Mouse (Mus musculus): Measurements from ENCODE around the gene Polr1c. TPM values are rescaled to one million over a fixed set of nuclear protein-coding genes. Genes with fewer than 3 reads are reported as not detected.

The Polr1c gene
- polyA plus RNA-seq, 1 experiment from 2014 or later, result 92.4 TPM

DNA sequence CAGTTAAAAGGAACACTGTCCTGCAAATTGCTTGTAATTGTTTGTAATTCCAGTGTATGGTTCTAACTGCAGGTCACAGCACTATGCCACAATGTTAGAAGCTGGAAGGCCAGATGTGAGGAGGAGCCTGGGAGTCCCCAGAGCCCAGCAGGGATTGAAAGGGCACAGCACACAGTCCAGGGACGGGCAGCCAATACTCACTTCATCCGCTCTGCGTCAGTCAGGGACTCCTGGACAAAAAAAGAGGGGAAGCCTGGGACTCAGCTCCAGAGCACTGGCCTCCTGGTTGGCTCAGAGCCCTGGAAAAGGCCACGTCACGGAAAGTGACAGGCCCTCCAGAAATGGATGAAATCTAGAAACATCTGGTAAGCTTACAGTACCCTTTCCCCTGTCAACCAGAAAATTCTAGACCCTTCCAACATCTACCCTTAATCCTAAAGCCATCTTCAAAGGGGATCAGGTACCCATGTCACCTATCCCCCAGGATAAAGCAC is 14.4 kb upstream of the Polr1c start:
- Histone ChIP-seq H3K9me3 (no peaks in the 10 kb centered on the region), H3K9ac (no peak overlapping the region), H3K4me1 (peaks cover 9% of the 10 kb centered on the region; the same call in 1 of the 2 replicates), H3K27ac (no peak overlapping the region), H3K36me3 (peaks cover 82% of the 10 kb centered on the region), H3K4me3 (no peak overlapping the region), H3K27me3 (no peaks in the 10 kb centered on the region), H3K4me2 (no peak overlapping the region)
- ATAC-seq (ENCODE audit: borderline replicate concordance, extremely low read depth, low FRiP score, low TSS enrichment), result no peak
- 83% methylated on average over 5 of the region's 5 CpGs for WGBS

DNA sequence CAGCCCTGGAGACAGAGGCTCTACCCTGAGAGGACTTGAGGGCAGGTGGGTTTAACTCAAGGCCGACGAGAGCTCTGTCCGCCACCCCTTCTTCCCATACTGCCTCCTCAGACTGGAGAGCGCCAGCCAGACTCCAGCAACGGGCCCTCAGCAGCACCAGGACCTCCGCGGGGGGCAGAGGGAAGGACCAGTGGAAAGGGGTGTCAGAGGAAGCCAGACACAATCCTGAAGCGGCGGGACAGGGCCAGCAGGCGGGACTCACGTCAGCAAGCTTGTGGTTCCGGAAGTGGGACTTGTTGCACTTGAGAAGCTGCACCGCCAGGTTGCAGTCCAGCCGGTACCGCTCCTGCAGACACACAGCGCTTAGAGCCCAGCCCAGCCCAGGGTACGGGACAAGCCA is 11.8 kb upstream of the Polr1c start:
- H3K36me3 ChIP-seq, result peaks cover 73% of the 10 kb centered on the region
- no peaks in the 10 kb centered on the region for H3K9me3 ChIP-seq
- 86% methylated on average over 17 of the region's 17 CpGs for WGBS
- H3K4me3 ChIP-seq, result no peak overlapping the region
- no peaks in the 10 kb centered on the region for H3K4me1 ChIP-seq
- no peak for ATAC-seq (ENCODE audit: borderline replicate concordance, extremely low read depth, low FRiP score, low TSS enrichment)
- H3K27me3 ChIP-seq, result peaks cover 14% of the 10 kb centered on the region
- H3K9ac ChIP-seq, result no peak overlapping the region
- H3K4me2 ChIP-seq, result no peak overlapping the region
- H3K27ac ChIP-seq, result no peak overlapping the region

DNA sequence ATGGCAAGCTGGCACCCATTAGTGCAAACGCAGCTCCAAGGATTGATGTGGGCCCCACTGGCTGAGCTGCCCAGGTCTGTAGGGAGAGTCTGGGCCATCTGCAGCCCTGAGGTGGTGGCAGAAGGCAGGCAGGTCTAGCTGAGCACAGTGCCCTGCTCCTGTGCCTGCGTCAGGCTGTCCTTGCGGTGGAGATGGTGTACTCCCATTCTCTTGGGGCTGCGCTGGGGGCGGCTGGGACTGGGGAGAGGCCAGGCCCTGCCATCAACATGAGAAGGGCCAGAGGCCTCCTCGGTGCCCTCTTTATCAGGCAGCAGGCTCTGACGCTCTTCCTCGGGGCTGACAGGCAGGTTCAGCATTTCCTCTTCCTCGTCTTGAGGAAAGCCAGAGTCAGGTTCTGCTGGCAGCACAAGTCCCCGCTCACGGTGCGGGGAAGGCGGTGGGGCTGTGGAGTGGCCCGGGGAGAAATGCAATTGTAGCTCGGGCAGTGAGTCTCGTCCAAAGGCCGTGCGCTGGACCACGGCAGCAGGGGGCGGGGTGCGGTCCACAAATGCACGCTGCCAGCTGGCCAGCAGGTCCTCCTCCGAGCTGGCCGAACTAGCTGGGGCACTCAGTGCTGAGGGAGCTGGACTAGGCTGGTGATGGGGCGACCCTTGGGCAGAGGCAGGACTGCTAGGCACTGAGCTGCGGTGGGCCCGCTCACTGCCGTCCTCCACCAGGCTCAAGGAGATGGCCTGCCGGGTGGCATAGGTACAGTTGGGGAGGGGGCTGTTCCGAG is 10.6 kb upstream of the Polr1c start:
- no peak for ATAC-seq (ENCODE audit: borderline replicate concordance, extremely low read depth, low FRiP score, low TSS enrichment)
- Histone ChIP-seq H3K4me2 (no peak overlapping the region), H3K9me3 (no peaks in the 10 kb centered on the region), H3K27ac (no peak overlapping the region), H3K27me3 (peaks cover 25% of the 10 kb centered on the region), H3K4me1 (peaks cover 9% of the 10 kb centered on the region), H3K9ac (no peak overlapping the region), H3K4me3 (no peak overlapping the region), H3K36me3 (peaks cover 61% of the 10 kb centered on the region)
- WGBS, result 87% methylated on average over 30 of the region's 30 CpGs

DNA sequence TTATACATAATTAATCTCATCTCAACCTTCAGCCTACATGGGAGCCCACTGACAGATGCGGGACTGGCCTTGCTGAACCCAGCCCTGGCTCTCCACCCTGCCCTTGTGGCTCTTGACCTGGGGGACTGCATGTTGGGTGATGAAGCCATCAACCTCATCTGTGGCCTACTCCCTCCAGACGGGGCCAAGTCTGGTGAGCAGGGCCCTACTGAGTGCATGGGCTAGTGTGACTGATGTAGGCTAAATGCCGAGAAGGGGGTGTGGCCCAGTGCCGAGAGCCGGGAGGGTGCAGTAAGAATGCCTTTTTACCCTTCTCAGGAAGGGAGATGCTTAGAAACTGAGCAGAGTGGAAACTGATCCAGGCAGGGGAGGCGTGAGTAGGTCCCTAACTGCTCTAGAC is 7.3 kb upstream of the Polr1c start:
- Histone ChIP-seq H3K9ac (no peak overlapping the region), H3K4me2 (no peak overlapping the region), H3K4me3 (no peak overlapping the region), H3K4me1 (peaks cover 14% of the 10 kb centered on the region), H3K27ac (no peak overlapping the region), H3K9me3 (no peaks in the 10 kb centered on the region), H3K27me3 (peaks cover 25% of the 10 kb centered on the region), H3K36me3 (peaks cover 50% of the 10 kb centered on the region)
- ATAC-seq (ENCODE audit: borderline replicate concordance, extremely low read depth, low FRiP score, low TSS enrichment), result no peak
- WGBS, result 22% methylated on average over 6 of the region's 6 CpGs

DNA sequence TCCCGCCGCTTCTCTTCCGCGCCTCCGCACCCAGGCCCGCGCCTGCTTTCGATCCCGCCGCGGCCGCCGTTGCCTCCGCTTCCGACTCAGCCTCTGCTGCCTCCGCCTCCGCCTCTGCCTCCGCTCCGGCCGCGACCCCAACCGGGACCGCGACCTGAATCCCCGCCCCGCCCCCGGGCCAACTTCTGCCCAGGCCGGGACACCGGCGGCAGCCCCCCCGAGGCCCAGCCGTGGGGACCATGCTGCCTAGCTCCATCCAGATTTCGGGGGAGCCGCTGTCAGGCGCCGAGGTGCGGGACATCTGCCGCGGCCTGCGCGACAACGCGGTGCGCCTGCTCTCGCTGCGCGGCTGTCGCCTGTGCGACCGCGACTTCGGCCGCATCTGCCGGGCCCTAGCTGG is 6.3 kb upstream of the Polr1c start:
- H3K27ac ChIP-seq, result no peak overlapping the region
- peak overlapping the region; percentile 100 for H3K4me2 ChIP-seq
- H3K4me1 ChIP-seq, result peaks cover 20% of the 10 kb centered on the region
- peak overlapping the region; percentile 44 for H3K9ac ChIP-seq
- H3K4me3 ChIP-seq, result peak overlapping the region; percentile 65
- ATAC-seq (ENCODE audit: borderline replicate concordance, extremely low read depth, low FRiP score, low TSS enrichment), result peak; percentile 16; the same call in 1 of the 2 replicates
- WGBS, result under 1% methylated on average over 48 of the region's 54 CpGs
- peaks cover 49% of the 10 kb centered on the region for H3K36me3 ChIP-seq
- H3K27me3 ChIP-seq, result peaks cover 25% of the 10 kb centered on the region
- no peaks in the 10 kb centered on the region for H3K9me3 ChIP-seq

DNA sequence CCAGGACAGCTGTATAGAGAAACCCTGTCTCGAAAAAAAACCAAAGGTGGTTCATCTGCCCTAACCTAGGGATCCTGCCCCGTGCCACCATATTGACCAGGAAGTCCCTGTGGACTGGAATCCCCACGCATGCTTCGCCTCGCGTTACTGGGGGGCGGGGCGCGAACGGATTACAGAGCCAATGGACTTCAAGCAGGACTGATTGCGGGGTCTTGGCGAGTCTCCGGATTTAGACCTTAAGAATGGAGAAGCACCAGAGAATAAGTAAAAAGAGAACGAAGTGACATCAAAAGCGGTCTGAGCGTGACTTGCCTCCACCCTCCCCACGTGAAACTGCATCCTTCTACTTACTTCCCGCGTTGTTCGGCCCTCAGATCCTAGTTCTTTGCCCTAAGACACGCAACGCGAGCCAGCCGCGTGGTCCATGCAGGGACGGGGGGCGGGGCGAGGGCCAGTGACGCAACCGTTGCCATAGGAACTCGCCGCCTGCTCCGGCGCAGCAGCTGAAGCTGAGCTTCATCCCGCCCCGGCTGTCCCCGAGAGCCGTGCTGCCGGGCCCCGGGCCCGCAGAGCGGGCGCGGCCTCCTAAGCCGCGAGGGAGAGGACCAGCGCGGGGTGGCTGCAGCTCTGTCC is 5.7 kb upstream of the Polr1c start, which contains the start of gene Lrrc73:
Gene Lrrc73 (plus strand): TSS at position 80 of the 633 bp plus-strand sequence.
- Histone ChIP-seq H3K9ac (peak within 1 kb of the TSS; percentile 44), H3K27ac (no peak within 1 kb of the TSS), H3K4me1 (peaks cover 26% of the 10 kb centered on the region), H3K9me3 (no peaks in the 10 kb centered on the region), H3K27me3 (peaks cover 25% of the 10 kb centered on the region), H3K4me2 (peak within 1 kb of the TSS; percentile 100), H3K4me3 (peak within 1 kb of the TSS; percentile 65), H3K36me3 (peaks cover 44% of the 10 kb centered on the region)
- peak; percentile 86 for ATAC-seq (ENCODE audit: borderline replicate concordance, extremely low read depth, low FRiP score, low TSS enrichment)
- WGBS, result 1% methylated on average over 46 of the region's 48 CpGs

DNA sequence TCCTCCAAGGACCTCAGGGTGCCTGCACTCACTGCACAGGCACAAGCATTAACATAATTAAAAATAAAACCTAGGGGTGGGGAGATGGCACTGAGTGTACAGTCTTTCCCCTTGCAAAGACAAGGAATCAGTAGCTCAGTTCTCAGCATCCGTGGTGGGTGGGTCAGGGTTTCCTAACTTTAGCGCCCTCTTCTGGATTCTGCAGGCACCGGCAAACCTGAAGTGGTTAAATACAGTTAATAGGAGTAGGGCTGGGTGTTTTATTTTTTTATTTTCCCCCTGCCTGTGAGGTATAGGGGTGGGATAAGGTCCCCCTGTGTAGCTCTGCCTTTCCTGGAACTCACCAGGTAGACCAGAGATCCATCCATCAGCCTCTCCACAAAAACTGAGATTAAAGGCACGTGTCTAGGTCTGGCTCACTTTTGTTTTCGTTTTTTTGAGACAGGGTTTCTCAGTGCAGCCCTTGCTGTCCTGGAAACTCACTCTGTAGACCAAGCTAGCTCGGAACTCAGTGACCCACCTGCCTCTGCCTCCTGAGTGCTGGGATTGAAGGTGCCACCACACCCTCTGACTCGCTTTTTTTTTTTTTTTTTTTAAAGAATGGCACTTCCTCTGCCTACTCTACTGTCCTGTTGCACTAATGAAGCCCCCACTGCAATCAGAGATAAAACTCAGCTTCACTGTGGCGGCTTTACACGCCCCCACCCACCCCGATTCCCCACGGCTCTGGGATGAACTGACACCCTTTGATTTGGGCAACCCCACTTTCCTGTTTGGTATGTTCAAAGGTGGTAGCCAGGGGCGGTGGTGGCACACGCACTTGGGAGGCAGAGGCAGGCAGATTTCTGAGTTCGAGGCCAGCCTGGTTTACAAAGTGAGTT is 5.0 kb upstream of the Polr1c start:
- peaks cover 25% of the 10 kb centered on the region for H3K27me3 ChIP-seq
- no peak overlapping the region for H3K9ac ChIP-seq
- no peak for ATAC-seq (ENCODE audit: borderline replicate concordance, extremely low read depth, low FRiP score, low TSS enrichment)
- peaks cover 27% of the 10 kb centered on the region for H3K4me1 ChIP-seq
- peaks cover 36% of the 10 kb centered on the region for H3K36me3 ChIP-seq
- WGBS, result 51% methylated on average over 14 of the region's 14 CpGs
- H3K4me3 ChIP-seq, result peak overlapping the region; percentile 65
- H3K27ac ChIP-seq, result no peak overlapping the region
- peak overlapping the region; percentile 100 for H3K4me2 ChIP-seq
- no peaks in the 10 kb centered on the region for H3K9me3 ChIP-seq

DNA sequence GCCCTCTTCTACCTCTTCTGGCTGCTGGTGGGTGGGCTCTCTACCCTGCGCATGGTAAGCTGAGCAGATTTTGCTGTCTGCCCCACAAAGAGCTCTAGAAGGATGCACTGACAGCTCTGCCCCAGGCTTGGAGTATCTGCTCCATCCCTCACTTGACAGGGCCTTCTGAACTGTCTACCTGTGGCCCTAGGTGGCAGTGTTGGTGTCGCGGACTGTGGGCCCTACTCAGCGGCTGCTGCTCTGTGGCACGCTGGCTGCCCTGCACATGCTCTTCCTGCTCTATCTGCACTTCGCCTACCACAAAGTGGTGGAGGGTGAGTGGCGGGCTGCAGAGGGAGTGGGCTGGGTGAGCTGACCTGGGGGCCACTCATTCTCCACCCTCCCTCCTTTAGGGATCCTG is 3.3 kb upstream of the Polr1c start:
- no peak overlapping the region for H3K4me2 ChIP-seq
- WGBS, result 69% methylated on average over 7 of the region's 7 CpGs
- H3K27ac ChIP-seq, result no peak overlapping the region
- H3K4me3 ChIP-seq, result no peak overlapping the region
- no peaks in the 10 kb centered on the region for H3K9me3 ChIP-seq
- ATAC-seq (ENCODE audit: borderline replicate concordance, extremely low read depth, low FRiP score, low TSS enrichment), result no peak
- H3K9ac ChIP-seq, result no peak overlapping the region
- peaks cover 35% of the 10 kb centered on the region for H3K4me1 ChIP-seq
- H3K36me3 ChIP-seq, result peaks cover 32% of the 10 kb centered on the region
- peaks cover 25% of the 10 kb centered on the region for H3K27me3 ChIP-seq

DNA sequence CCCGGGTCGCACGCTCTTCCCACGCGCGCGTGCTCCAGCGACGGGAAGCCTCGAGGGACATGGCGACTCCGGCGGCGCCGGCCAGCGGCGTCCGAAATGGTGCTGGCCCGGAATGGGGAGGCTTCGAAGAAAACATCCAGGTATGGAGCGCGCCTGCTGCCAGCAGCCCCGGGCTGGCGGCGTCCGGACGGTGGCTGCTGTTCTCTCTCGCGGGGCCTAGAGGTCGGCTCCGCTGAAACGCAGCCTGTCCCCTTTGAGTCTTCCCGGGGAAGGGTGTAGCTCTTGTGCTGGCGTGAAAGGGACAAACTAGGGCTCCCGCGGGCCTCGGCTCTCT is 302 bp upstream of the Polr1c start:
- Histone ChIP-seq H3K36me3 (peaks cover 61% of the 10 kb centered on the region), H3K27ac (peak overlapping the region; percentile 81), H3K4me3 (peak overlapping the region; percentile 87), H3K4me1 (peaks cover 33% of the 10 kb centered on the region), H3K27me3 (no peaks in the 10 kb centered on the region), H3K9ac (peak overlapping the region; percentile 99), H3K4me2 (peak overlapping the region; percentile 89), H3K9me3 (no peaks in the 10 kb centered on the region)
- WGBS, result under 1% methylated on average over 37 of the region's 37 CpGs
- peak; percentile 40; the same call in 1 of the 2 replicates for ATAC-seq (ENCODE audit: borderline replicate concordance, extremely low read depth, low FRiP score, low TSS enrichment)

DNA sequence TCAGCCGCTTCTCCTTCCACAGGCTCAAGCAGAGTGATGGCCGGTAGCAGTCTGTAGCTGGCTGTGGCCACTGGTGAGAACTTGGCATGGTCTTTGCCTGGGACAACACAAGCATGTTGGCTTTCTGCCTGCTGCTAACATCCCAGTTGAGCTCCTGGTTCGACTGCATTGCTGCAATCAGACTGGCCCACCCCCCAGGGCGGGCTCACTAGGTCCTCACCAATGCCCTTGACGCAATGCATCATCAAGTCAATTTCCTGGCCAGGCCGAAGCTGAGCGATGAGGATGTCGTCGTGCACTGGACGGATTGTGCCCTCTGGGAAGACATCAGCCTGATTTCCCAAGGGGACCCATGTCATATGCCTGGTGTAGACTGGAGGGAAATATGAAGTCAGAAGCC is 3.3 kb downstream of the Polr1c start:
- no peak overlapping the region for H3K9ac ChIP-seq
- WGBS, result 54% methylated on average over 10 of the region's 10 CpGs
- peaks cover 36% of the 10 kb centered on the region for H3K4me1 ChIP-seq
- peaks cover 70% of the 10 kb centered on the region for H3K36me3 ChIP-seq
- H3K9me3 ChIP-seq, result no peaks in the 10 kb centered on the region
- H3K4me2 ChIP-seq, result no peak overlapping the region
- H3K4me3 ChIP-seq, result no peak overlapping the region
- ATAC-seq (ENCODE audit: borderline replicate concordance, extremely low read depth, low FRiP score, low TSS enrichment), result no peak
- no peaks in the 10 kb centered on the region for H3K27me3 ChIP-seq
- no peak overlapping the region for H3K27ac ChIP-seq

DNA sequence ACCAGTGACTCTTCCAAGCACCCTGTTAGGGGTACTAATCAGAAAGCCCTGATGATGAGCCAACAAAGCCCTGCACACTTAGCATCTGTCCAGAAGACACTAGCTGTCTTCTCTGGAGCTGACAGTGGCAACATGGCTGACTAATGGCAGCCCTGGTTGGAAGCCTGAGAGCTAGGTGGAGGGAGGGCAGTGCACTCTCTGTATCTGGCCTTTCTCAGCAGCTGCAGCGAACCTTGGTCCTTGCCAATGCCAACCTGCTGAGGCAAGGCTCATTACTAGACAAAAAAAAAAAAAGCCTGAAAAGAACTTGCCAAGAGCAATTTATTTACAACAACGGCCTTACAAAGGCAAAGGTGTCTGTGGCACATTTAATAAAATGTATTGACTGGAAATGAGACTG is 4.2 kb downstream of the Polr1c start:
- no peaks in the 10 kb centered on the region for H3K9me3 ChIP-seq

More for the DNA sequence above, 4.2 kb downstream of the Polr1c start:
- H3K4me2 ChIP-seq, result no peak overlapping the region
- no peak overlapping the region for H3K9ac ChIP-seq
- ATAC-seq (ENCODE audit: borderline replicate concordance, extremely low read depth, low FRiP score, low TSS enrichment), result no peak
- H3K4me1 ChIP-seq, result peaks cover 26% of the 10 kb centered on the region
- peaks cover 75% of the 10 kb centered on the region for H3K36me3 ChIP-seq
- peak overlapping the region; percentile 15; the same call in 1 of the 2 replicates for H3K27ac ChIP-seq
- H3K27me3 ChIP-seq, result no peaks in the 10 kb centered on the region
- 73% methylated on average over 2 of the region's 2 CpGs for WGBS
- no peak overlapping the region for H3K4me3 ChIP-seq

Measured in lung, embryonic 15.5 days (tissue).